Mouse (Mus musculus): ENCODE measurements at regions not wholly inside any gene's neighbourhood (a gene's known extent, or its start where the extent isn't known, plus 50 kb on each side); places are given as distances from the start of the nearest gene placed in this dataset.

GRCm38 (mm10) chr8:103879505-103879904 lies 221.9 kb upstream of the Cdh5 start:
- no peak for ATAC-seq (ENCODE audit: extremely low read depth, insufficient number of reproducible peaks, low FRiP score, poor library complexity, severe bottlenecking)

GRCm38 (mm10) chr8:103880431-103881145 lies 220.8 kb upstream of the Cdh5 start:
- no peak for ATAC-seq (ENCODE audit: extremely low read depth, insufficient number of reproducible peaks, low FRiP score, poor library complexity, severe bottlenecking)

- ATAC-seq (ENCODE audit: extremely low read depth, insufficient number of reproducible peaks, low FRiP score, poor library complexity, severe bottlenecking), result no peak
These were observed 220.3 kb upstream of the Cdh5 start for GRCm38 (mm10) chr8:103881146-103881486.

GRCm38 (mm10) chr8:103884873-103885780 lies 216.3 kb upstream of the Cdh5 start:
- no peak for ATAC-seq (ENCODE audit: extremely low read depth, insufficient number of reproducible peaks, low FRiP score, poor library complexity, severe bottlenecking)

- no peak for ATAC-seq (ENCODE audit: extremely low read depth, insufficient number of reproducible peaks, low FRiP score, poor library complexity, severe bottlenecking)
These were observed 206.8 kb upstream of the Cdh5 start for GRCm38 (mm10) chr8:103894589-103894988.

- no peak for ATAC-seq (ENCODE audit: extremely low read depth, insufficient number of reproducible peaks, low FRiP score, poor library complexity, severe bottlenecking)
These were observed 206.3 kb upstream of the Cdh5 start for GRCm38 (mm10) chr8:103895132-103895531.

GRCm38 (mm10) chr8:103897463-103897862 lies 204.0 kb upstream of the Cdh5 start:
- ATAC-seq (ENCODE audit: extremely low read depth, insufficient number of reproducible peaks, low FRiP score, poor library complexity, severe bottlenecking), result no peak

- ATAC-seq (ENCODE audit: extremely low read depth, insufficient number of reproducible peaks, low FRiP score, poor library complexity, severe bottlenecking), result no peak
These were observed 198.9 kb upstream of the Cdh5 start for GRCm38 (mm10) chr8:103902516-103902915.

- no peak for ATAC-seq (ENCODE audit: extremely low read depth, insufficient number of reproducible peaks, low FRiP score, poor library complexity, severe bottlenecking)
These were observed 197.8 kb upstream of the Cdh5 start for GRCm38 (mm10) chr8:103903635-103904034.

- no peak for ATAC-seq (ENCODE audit: extremely low read depth, insufficient number of reproducible peaks, low FRiP score, poor library complexity, severe bottlenecking)
These were observed 193.8 kb upstream of the Cdh5 start for GRCm38 (mm10) chr8:103907662-103908061.

- no peak for ATAC-seq (ENCODE audit: extremely low read depth, insufficient number of reproducible peaks, low FRiP score, poor library complexity, severe bottlenecking)
These were observed 190.0 kb upstream of the Cdh5 start for GRCm38 (mm10) chr8:103911287-103912015.

- ATAC-seq (ENCODE audit: extremely low read depth, insufficient number of reproducible peaks, low FRiP score, poor library complexity, severe bottlenecking), result no peak
These were observed 188.2 kb upstream of the Cdh5 start for GRCm38 (mm10) chr8:103912983-103913926.

GRCm38 (mm10) chr8:103913927-103914640 lies 187.3 kb upstream of the Cdh5 start:
- ATAC-seq (ENCODE audit: extremely low read depth, insufficient number of reproducible peaks, low FRiP score, poor library complexity, severe bottlenecking), result no peak

GRCm38 (mm10) chr8:103919324-103919723 lies 182.1 kb upstream of the Cdh5 start:
- ATAC-seq (ENCODE audit: extremely low read depth, insufficient number of reproducible peaks, low FRiP score, poor library complexity, severe bottlenecking), result no peak

GRCm38 (mm10) chr8:103921621-103922020 lies 179.8 kb upstream of the Cdh5 start:
- ATAC-seq (ENCODE audit: extremely low read depth, insufficient number of reproducible peaks, low FRiP score, poor library complexity, severe bottlenecking), result no peak

- ATAC-seq (ENCODE audit: extremely low read depth, insufficient number of reproducible peaks, low FRiP score, poor library complexity, severe bottlenecking), result no peak
These were observed 178.7 kb upstream of the Cdh5 start for GRCm38 (mm10) chr8:103922746-103923145.

- ATAC-seq (ENCODE audit: extremely low read depth, insufficient number of reproducible peaks, low FRiP score, poor library complexity, severe bottlenecking), result no peak
These were observed 168.7 kb upstream of the Cdh5 start for GRCm38 (mm10) chr8:103932681-103933080.

- ATAC-seq (ENCODE audit: extremely low read depth, insufficient number of reproducible peaks, low FRiP score, poor library complexity, severe bottlenecking), result no peak
These were observed 164.9 kb upstream of the Cdh5 start for GRCm38 (mm10) chr8:103936491-103936890.
